Mouse (Mus musculus) bone marrow, adult 2 months (tissue): ENCODE data around the gene Pdyn.

ENCODE experiments used
- CTCF ChIP-seq: fragments of 200-500 bp; IDR thresholded peaks from 2 replicates; pipeline ENCODE4 v1.5.1; 2011; ENCODE audit warnings: low read length, control low read depth; ENCODE audit not compliant: control insufficient read depth, insufficient read depth
- POLR2A ChIP-seq: fragments of 200-500 bp; IDR thresholded peaks from 2 replicates; pipeline ENCODE4 v1.6.1; 2011; ENCODE audit warnings: low read depth, mild to moderate bottlenecking, control low read depth, low read length, borderline replicate concordance; ENCODE audit not compliant: control insufficient read depth

DNA sequence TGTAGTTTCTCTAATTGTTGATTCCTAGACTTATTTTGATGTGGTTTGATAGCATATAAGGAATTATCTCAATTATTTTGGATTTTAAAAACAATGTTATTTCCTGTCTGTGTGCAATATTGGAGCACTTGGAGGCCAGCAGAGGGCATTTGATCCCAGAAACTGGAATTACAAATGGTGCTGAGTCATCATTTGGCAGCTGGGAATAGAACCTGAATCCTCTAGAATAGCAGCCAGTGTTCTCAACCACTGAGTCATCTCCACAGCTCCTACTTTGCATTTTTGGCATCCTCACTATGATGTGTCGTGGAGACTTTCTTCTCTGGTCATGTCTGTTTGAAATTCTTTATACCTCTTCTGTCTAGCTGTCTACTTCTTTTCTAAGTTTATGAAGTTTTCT lies 30.0 kb upstream of the Pdyn start:
- no peak for TF ChIP-seq POLR2A
- no peak for TF ChIP-seq CTCF
